Mouse (Mus musculus): ENCODE measurements around the gene Gm20479.

Gene Gm20479

DNA sequence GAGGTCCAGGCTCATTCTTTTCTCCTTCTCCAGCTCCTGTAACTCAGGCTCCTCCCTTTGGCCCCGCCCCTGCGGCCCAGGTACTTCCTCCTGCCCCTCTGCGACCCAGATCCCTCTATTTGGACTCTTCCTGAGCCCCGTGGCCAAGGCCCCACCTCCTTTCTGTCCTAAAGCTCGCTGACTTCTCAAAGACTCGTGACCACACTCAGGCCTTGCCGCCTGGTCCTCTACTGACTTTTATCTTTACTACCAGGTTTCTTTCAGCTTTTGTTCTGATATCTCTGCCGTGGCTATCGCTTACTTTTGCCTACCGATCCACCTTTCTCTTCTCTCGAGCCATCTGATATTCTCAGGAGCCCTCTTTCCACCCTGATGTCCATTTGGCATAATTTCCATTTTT, 10.8 kb upstream of the Gm20479 start:
- peak; percentile 84 for DNase-seq (ENCODE audit: low read depth, low spot score)

DNA sequence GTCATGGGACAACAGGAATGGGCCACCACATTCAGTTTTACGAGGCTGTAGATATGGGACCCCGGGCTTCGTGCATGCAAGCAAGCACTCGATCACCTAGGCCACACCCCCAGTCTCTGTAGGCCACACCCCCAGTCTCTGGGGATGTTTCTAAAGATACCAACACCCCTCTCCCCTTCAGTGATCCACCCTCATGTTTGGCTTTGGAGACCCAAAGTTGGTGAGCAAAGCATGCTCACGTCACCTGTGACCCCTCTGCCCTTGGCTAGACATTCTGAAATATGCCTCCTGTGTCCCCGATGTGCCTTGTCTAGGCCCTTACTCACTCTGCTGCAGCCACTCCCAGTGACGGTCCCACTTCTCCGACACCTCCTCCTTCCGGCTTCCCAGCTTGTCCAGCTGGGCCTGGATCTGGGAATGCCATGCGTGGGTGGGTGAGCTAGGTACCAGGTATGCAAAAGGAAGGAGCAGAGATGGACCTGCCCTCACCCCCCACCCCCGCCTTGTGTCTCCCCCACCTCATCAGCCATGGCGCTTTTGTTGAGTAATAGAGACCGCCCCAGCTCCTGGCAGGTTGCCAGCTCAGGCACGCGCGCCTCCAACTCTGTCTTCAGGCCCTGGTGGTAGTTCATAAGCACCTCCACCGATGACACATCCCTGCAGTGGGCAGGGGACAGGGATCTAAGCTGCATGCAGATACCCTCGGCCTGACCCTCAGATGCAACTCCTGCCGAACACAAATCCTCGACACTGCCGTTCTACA, 9.0 kb upstream of the Gm20479 start:
- DNase-seq (ENCODE audit: low read depth, low spot score): peak; percentile 66

GRCm38 (mm10) chr7:27364379-27364778, 7.2 kb upstream of the Gm20479 start:
- DNase-seq (ENCODE audit: low read depth, low spot score): no peak

DNA sequence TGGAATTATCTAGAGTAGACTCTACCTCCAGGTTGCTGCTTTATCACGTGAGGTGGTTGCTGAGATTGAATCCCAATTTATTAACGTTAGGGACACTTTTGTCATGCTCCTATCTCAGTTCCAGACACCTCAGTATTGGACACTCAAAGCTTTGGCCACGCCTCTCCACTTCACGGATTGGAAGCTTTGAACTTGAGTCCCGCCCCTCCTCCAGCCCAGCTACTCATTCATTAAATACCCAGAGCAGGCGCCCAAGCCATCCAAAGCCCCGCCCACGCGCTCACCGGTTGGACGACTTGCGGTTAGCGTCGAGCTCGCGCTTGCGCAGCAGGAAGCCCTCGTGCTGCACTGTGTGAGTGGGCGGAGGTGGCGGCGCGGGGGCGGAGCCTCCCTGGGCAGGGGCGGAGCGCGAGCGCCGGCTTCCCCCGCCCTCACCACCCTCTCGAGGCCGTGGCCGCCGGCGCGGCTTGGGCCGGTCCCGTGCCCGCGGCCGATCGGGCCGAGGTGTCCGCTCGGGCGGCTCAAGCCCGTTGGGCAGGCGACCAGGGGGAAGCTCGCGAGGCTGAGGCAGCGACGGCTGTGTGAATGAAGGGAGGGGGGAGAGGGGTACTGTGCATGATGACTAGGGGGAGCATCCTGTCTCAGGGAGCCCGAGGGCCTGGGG, 4.2 kb upstream of the Gm20479 start:
- peak; percentile 100 for DNase-seq (ENCODE audit: low read depth, low spot score)

DNA sequence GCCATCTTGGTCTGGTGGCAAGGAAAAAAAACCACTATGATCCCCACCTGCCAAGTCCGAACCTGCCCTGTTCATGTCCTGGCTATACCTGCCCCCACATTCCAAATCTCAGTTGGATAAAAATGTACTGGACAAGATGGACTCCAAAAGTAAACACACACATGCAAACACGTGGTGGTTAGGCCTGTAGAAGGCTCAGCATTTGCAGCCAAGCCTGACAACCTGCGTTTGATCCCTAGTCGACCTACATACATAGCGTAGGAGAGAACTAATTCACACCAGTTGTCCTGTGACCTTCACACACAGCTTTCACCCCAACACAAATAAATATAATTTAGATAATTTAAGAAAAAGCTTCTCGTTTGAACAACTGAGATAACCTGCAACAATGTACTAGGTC, 3.5 kb upstream of the Gm20479 start:
- no peak for DNase-seq (ENCODE audit: low read depth, low spot score)

DNA sequence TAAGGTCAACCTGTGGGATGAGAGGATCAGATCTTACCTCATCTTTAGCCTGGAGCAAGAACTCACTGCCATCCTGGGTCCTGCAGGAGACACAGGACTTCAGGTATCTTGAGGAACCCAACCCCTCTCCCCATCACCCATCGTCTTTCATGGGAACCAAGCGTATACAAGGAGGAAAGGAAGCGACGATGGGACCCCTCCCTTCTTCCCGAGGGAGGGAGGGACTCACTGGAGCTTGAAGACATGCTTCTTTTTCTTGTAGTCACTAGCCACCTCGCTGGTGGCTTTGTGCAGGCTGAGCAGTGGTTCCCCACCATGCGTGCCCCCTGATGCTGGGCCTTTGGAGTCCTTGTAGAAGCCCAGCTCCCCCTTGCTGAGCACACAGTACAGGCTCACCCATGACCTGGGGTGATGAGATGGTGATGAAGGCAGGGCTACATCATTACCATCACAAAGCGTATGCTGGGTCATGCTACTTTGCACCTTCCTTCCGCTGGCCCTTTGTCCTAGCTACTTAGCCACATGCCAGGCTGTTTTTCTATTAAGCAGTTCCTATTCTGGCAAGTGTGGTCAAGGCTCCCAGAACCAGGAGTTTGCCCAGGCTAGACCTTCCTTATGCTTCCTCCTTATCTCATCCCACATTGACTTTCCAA, 2.6 kb upstream of the Gm20479 start:
- peak; percentile 68 for DNase-seq (ENCODE audit: low read depth, low spot score)

GRCm38 (mm10) chr7:27359162-27359561, 1.9 kb upstream of the Gm20479 start:
- DNase-seq (ENCODE audit: low read depth, low spot score): no peak

GRCm38 (mm10) chr7:27357595-27357978, 368 bp upstream of the Gm20479 start:
- no peak for DNase-seq (ENCODE audit: low read depth, low spot score)

DNA sequence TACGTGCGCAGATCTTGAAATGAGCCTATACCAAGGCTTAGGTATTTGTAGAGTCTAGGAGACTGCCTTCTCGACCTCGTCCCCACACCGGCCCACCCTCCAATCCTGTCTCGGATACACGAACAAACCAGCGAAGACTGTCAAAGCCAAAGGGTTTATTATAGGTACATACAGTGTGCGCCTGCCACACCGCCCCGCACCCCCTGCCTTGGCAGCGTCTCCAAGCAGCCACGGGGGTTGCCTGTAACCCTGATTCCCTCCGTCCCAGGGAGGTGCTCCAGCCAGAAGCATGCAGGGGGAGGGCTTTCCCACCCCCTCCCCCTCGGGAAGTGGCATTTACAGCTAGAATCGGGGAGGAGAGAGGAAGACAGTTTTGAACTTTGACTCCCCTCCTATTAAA, 971 bp downstream of the Gm20479 start:
- no peak for DNase-seq (ENCODE audit: low read depth, low spot score)

- peak; percentile 94 for DNase-seq (ENCODE audit: low read depth, low spot score)
These were observed 1.4 kb downstream of the Gm20479 start, which contains the start of gene Shkbp1 for GRCm38 (mm10) chr7:27355745-27356240. TSS of gene Shkbp1 (minus strand) at chr7:27356019.

DNA sequence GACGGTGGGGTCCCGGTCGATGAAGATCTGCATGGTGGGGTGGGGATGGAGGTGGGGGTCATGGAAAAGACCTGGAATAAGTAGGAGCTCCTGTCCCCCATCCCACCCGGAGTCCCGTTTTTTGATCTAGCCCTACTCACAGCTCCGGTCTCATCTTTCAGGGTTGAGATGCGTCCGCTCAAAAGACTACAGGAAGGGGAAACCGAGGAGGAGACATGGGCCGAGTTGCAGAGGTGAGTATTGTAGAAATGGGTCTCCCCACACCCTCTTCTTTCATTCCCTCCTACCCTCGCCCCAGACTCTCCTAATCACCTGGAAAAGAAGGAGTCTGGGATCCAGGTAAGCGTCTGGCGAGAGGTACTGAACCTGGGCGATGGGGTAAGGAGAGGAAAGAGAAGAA, 2.0 kb downstream of the Gm20479 start:
- no peak for DNase-seq (ENCODE audit: low read depth, low spot score)

DNA sequence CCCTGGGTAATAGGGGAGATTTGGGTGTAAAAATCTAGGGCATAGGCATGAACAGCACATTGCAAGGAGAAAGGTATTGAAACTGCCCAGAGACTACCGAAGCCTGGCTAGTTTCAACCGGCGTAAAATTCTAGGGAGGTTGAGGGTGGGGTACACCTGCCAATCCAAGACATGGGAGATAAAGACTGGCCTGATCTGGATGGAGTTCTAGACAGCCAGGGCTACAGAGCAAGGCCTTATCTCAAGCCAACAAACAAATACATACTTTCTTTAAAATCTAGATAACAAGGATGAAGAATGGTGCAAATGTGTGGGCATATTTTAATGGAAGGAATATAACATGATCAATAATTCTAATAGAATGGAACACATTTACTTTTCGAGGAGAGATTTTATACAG, 2.4 kb downstream of the Gm20479 start:
- no peak for DNase-seq (ENCODE audit: low read depth, low spot score)

DNA sequence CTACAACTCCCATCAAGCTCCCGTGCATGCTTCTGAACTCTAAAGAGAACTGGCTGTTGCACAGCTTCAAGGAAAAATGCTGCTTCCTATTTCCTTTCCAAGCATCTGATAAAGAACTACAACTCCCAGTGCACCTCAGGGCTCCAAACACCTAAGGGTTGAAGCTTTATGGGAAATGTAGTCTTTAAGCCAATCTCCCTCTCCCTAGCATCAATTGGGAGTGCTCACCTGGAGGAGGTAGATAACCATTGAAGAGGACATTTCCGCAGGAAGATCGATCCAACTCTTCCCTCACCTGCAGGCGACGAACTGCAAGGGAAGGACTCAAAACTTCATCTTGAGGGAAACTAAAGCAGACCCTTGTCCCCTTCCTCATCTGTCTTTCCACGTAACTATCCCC, 3.1 kb downstream of the Gm20479 start:
- peak; percentile 70 for DNase-seq (ENCODE audit: low read depth, low spot score)

- peak; percentile 90 for DNase-seq (ENCODE audit: low read depth, low spot score)
These were observed 11.8 kb downstream of the Gm20479 start for GRCm38 (mm10) chr7:27345444-27345843.

- peak; percentile 86 for DNase-seq (ENCODE audit: low read depth, low spot score)
These were observed 14.6 kb downstream of the Gm20479 start for GRCm38 (mm10) chr7:27342595-27342994.

GRCm38 (mm10) chr7:27339519-27339918, 17.7 kb downstream of the Gm20479 start:
- no peak for DNase-seq (ENCODE audit: low read depth, low spot score)

GRCm38 (mm10) chr7:27339114-27339513, 18.1 kb downstream of the Gm20479 start:
- DNase-seq (ENCODE audit: low read depth, low spot score): no peak

DNA sequence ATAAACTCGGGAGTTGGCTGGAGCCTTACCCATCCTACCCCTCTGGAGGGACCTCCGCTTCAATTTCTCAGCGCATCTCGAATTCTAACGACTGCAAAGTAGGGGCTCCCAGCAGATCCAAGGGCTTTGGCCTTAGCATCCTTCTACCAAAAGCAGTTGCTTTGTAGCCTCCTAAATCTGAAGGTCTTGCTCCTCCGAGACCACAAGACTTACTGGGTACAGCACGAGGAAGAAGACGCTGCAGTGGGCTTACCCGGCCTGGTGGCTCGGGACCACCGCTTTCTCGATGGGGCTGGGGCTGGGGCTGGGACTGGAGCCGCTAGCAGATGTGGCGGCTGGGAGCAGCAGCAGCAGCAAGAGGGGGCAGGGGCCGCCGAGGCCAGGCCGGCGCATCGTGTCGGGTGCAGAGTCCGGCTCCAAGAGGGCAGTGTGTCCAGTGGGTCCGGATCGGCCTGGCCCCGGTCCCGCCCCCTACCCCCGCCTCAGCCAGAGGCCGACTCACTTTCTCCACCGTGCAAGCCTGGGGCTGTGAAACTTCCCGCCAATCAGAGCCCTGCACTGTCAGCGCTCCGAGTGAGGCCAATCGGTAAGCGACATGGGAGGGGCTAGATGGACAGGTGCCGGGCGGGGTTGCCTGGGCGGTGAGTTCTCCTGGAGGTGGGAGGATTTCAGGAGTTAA, 19.9 kb downstream of the Gm20479 start, which contains the start of gene Ltbp4:
Gene Ltbp4 (minus strand): TSS at position 518 of the 679 bp plus-strand sequence.
- peak; percentile 89 for DNase-seq (ENCODE audit: low read depth, low spot score)

DNA sequence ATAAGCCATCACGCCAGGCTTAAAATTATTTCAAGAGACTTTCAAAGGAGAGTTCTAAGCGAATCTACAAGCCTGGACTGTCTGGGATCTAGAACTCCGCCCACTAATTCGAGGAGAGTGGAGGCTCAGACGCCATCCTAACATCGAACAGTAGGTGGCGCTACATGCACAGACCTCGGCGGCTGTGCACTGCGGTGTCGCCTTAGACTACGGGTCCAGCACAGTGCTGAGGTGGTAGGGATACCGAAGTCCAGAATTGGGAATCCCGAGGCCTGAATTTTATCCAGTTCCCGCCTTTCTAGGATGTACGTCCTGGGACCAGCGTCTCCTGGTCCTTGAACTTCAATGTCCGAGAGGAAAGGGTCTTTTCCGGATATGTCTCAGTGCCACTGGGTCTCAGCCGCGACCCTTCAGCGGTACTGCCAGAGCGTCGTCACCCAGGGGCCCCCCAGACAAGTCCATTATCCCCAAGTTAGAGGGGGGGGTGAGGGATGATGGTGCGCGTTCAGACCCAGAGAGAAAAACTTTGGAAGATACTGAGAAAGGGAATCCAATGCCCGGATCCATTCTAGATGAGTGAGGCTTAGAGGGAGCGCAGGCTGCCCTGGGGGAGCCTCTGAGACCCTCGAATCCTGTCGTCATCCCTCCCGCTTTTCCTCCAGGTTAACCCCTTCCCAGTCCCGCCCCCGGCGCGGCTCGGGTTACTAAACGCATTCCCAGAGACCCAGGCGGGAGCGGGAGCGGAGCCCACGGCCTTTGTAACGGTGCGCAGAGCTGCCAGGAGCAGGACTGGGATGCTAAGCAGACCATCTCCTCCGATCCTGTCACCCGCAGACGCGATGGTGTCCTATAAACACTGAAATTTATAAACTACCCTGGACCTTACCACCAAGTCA, 21.0 kb downstream of the Gm20479 start:
- DNase-seq (ENCODE audit: low read depth, low spot score): peak; percentile 95

DNA sequence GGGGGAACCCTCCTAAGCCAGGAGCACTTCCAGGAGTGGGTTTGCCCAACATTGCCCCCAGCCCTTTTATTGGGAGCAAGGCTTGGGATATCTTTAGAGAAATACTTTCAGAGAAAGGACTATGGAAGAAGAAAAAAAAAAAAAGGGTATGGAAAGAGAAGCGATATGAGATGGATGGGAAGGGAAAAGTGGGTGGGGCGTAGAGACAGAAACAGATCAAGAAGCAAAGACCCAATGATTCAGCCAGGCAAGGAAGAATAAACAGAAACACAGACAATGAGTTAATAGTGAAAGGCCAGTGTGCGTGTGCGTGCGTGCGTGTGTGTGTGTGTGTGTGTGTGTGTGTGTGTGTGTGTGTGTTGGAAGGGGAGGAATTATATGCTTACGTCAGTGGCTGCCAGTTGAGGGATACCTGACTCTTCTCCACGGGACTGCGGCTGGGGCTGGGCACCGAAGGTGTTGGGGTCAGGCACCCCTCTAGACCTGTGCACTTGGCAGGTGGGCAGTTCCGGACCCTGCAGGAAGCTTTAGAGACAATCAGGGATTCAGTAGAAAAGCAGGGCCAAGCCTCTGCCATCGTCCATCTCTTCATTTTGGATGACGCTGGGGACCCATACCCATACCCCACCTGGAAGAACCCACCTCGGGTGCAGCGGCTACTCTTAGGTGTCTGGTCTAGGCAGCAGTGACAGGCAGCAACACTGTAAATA, 22.1 kb downstream of the Gm20479 start:
- no peak for DNase-seq (ENCODE audit: low read depth, low spot score)

All from ZHBTc4 (cell line).